Mouse (Mus musculus): Measurements from ENCODE around the gene Nphp4. TPM values are rescaled to one million over a fixed set of nuclear protein-coding genes. Genes with fewer than 3 reads are reported as not detected.

Nphp4 gene
- 0.27 and 0.90 TPM in 2 replicates for polyA plus RNA-seq (2012; rRNA removed; ENCODE audit: low replicate concordance)

DNA sequence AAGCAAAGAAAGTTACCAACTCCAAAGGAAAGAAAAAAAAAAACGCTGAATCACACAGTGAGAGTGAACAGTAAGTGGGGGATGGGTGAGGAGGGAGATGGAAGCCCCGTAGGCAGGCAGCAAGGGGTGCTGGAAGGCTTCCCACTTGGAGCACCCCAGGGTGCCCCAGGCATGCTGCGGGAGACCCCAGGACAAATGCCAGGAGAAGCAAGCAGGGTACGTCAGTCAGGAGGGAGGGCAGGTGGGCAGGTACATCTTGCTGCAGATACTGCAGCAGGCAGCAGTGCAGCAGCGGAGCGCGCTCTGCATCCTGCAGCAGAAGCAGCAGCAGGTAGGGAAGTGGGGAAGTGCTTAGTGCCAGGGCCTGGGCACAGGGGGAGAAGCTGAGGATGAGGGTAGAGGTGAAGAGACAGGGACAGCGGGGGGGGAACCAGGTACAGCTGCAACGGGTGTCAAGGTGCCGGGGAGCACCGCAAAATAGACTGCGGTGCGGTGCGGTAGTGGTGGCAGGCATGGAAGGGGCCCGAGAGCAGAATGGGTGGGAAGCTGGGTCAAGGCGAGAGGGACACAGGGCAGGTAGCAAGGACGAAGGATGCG lies at the start of gene Nphp4:
Gene Nphp4 (plus strand): TSS at position 280 of the 597 bp plus-strand sequence.

DNA sequence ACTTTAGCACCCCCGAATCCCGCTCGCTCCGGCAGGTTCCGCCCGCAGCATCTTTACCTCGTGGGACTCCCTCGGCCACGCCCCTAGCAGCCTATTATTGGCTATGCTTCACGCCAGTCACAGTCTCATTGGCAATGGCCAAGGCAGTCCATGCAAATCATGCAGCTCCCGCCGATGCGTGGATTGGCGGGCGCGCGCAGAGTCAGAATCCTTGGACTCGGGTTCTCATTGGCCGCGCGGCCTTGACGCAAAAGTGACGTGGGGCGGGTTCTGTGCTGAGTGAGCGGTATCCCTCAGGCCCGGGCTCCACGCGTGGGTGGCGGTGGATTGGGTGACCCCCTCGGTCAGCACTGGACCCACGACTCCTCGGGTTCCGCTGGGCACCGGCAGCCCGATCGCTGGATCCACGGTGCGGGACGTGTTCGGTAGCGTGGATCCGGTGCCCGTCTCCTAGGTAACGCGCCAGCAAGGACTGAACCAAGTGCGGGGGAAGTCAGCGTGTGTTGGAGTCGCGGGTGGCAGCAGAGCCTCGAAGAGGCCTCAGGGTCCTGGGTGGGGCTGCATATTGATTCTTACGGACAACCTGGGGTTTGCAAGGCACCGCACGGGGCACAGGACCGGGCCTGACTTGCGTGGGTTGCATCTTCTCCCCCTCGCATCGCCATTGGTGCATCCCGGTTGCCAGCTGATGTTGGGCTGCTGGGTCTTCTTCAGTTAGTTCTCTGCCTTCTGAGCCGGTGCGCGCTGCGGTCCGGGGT lies 1.1 kb downstream of the Nphp4 start, which contains the start of gene Kcnab2:
Gene Kcnab2 (minus strand): TSS at position 406 of the 758 bp plus-strand sequence.

Other genes with a start within 250 kb of the Nphp4 start
- 9.0 and 9.3 TPM in 2 replicates for gene Gpr153, start 202.5 kb upstream of the Nphp4 start, polyA plus RNA-seq (2012; rRNA removed; ENCODE audit: low replicate concordance)
- gene Hes3, start 185.0 kb upstream of the Nphp4 start, polyA plus RNA-seq (2012; rRNA removed; ENCODE audit: low replicate concordance), result 0.08 TPM in 1 of 2 replicates, not detected in the other
- 22.2 and 22.4 TPM in 2 replicates for gene Icmt, start 179.5 kb upstream of the Nphp4 start, polyA plus RNA-seq (2012; rRNA removed; ENCODE audit: low replicate concordance)
- 2.2 and 5.5 TPM in 2 replicates for gene Rnf207, start 157.7 kb upstream of the Nphp4 start, polyA plus RNA-seq (2012; rRNA removed; ENCODE audit: low replicate concordance)
- gene Rpl22, start 151.0 kb upstream of the Nphp4 start, polyA plus RNA-seq (2012; rRNA removed; ENCODE audit: low replicate concordance), result 5.3 and 6.0 TPM in 2 replicates
- 0.50 and 0.54 TPM in 2 replicates for gene Chd5, start 138.1 kb upstream of the Nphp4 start, polyA plus RNA-seq (2012; rRNA removed; ENCODE audit: low replicate concordance)
- gene Kcnab2, start 1.2 kb downstream of the Nphp4 start, polyA plus RNA-seq (2012; rRNA removed; ENCODE audit: low replicate concordance), result 2.8 and 4.2 TPM in 2 replicates